Mouse (Mus musculus) hindbrain, embryonic 14.5 days (tissue): Measurements from ENCODE around the gene Epb41l1. TPM values are rescaled to one million over a fixed set of nuclear protein-coding genes. Genes with fewer than 3 reads are reported as not detected.

Source experiments
- ATAC-seq: fragments of 200-750 bp; cut with Nextera tagmentation; 2 replicates; pipeline ENCODE4 v1.8.0; 2017; ENCODE audit warnings: moderate number of reproducible peaks, mild to moderate bottlenecking, moderate TSS enrichment, moderate library complexity; ENCODE audit not compliant: low FRiP score
- DNase-seq: peaks from one replicate; pipeline ENCODE4 v3.0.0-alpha.2; 2015; ENCODE audit warnings: low spot score
- H3K27ac ChIP-seq: fragments of 300-500 bp; sonication (generic); 2 replicates; pipeline ENCODE4 v1.5.1; 2014; ENCODE audit warnings: mild to moderate bottlenecking, moderate library complexity
- H3K27me3 ChIP-seq: fragments of 300-500 bp; sonication (generic); 2 replicates; pipeline ENCODE4 v1.6.1; 2014; ENCODE audit warnings: mild to moderate bottlenecking, low read length, mixed read lengths; ENCODE audit not compliant: control insufficient read depth, insufficient read depth
- H3K36me3 ChIP-seq: fragments of 300-500 bp; sonication (generic); replicated peaks from 2 replicates; pipeline ENCODE4 v1.6.1; 2014; ENCODE audit not compliant: control insufficient read depth, insufficient read depth
- H3K4me1 ChIP-seq: fragments of 300-500 bp; sonication (generic); replicated peaks from 2 replicates; pipeline ENCODE4 v1.6.1; 2014; ENCODE audit warnings: antibody characterized with exemption, low read length, mixed read lengths; ENCODE audit not compliant: control insufficient read depth, insufficient read depth
- H3K4me2 ChIP-seq: fragments of 300-500 bp; sonication (generic); replicated peaks from 2 replicates; pipeline ENCODE4 v1.6.1; 2014; ENCODE audit warnings: mild to moderate bottlenecking, moderate library complexity
- H3K4me3 ChIP-seq: fragments of 300-500 bp; sonication (generic); replicated peaks from 2 replicates; pipeline ENCODE4 v1.5.1; 2014; ENCODE audit warnings: mild to moderate bottlenecking, low read length
- H3K9ac ChIP-seq: fragments of 300-500 bp; sonication (generic); 2 replicates; pipeline ENCODE4 v1.6.1; 2014
- H3K9me3 ChIP-seq: fragments of 300-500 bp; sonication (generic); 2 replicates; pipeline ENCODE4 v1.6.1; 2016; ENCODE audit warnings: low read length; ENCODE audit not compliant: control insufficient read depth
- WGBS: fragments of 180-500 bp; shearing (Covaris S2); extraction: QIAGEN DNeasy Blood & Tissue Kit; methylation state at CpG from one replicate; pipeline ENCODE4 v1.1.7; 2014; 5-methylcytosine and 5-hydroxymethylcytosine counted together
- microRNA-seq: library from miRNA; unstranded; fragments of <30 nt; microRNA quantifications from one replicate; pipeline ENCODE4, GENCODE M21; 2016
- polyA plus RNA-seq: library from polyadenylated mRNA; unstranded; fragments of >200 nt; fragmentation: Nextera tagmentation; extraction: Ambion mirVana; gene quantifications from 2 replicates; pipeline ENCODE4 v1.2.1, GENCODE M21; 2014

Gene Epb41l1
- polyA plus RNA-seq, 1 experiment from 2014 or later = 19.5 TPM

DNA sequence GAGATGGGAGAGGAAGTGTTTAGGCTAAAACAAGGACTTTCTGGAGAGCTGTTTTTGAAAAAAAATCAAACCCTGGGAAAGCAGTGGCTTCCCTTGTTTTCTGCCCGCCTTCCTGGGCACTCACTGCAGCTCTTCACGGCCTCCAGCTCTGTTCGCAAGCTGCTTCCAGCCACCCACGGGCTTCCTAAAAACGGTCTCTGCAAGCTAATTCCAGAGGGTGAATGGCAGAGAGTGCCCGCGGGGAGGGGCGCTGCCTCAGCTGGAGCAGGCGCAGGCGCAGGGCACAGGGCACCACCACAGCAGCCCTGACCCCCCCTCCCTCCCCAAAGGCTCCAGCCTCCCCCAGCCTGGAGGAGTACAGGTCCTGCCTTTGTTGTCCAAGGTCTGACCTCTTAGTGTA is 160.5 kb downstream of the Epb41l1 start:
- DNase-seq (no peak), ATAC-seq (no peak)
- H3K4me3 ChIP-seq = no peak overlapping the region
- H3K27me3 ChIP-seq = no peaks in the 10 kb centered on the region
- no peak overlapping the region for H3K4me2 ChIP-seq
- WGBS = 49% methylated on average over 10 of the region's 10 CpGs
- no peak overlapping the region for H3K27ac ChIP-seq
- H3K4me1 ChIP-seq = 0 out of 2 replicates have a peak, but pooled peaks cover 8% of the 10 kb centered on the region
- H3K9ac ChIP-seq = no peak overlapping the region
- no peaks in the 10 kb centered on the region for H3K9me3 ChIP-seq
- H3K36me3 ChIP-seq = no peaks in the 10 kb centered on the region

GRCm38 (mm10) chr2:156582887-156583286 is 162.2 kb downstream of the Epb41l1 start:
- DNase-seq (no peak), ATAC-seq (no peak)
- no peak overlapping the region for H3K27ac ChIP-seq
- H3K36me3 ChIP-seq = no peaks in the 10 kb centered on the region
- no peak overlapping the region for H3K4me3 ChIP-seq
- no peaks in the 10 kb centered on the region for H3K9me3 ChIP-seq
- no peaks in the 10 kb centered on the region for H3K27me3 ChIP-seq
- 0 out of 2 replicates have a peak, but pooled peaks cover 8% of the 10 kb centered on the region for H3K4me1 ChIP-seq
- H3K9ac ChIP-seq = no peak overlapping the region
- 91% methylated on average over 10 of the region's 10 CpGs for WGBS
- H3K4me2 ChIP-seq = no peak overlapping the region

GRCm38 (mm10) chr2:156584154-156584796 is 163.6 kb downstream of the Epb41l1 start:
- H3K36me3 ChIP-seq = no peaks in the 10 kb centered on the region
- no peaks in the 10 kb centered on the region for H3K9me3 ChIP-seq
- 0 out of 2 replicates have a peak, but pooled peaks cover 8% of the 10 kb centered on the region for H3K4me1 ChIP-seq
- H3K27ac ChIP-seq = no peak overlapping the region
- H3K27me3 ChIP-seq = no peaks in the 10 kb centered on the region
- no peak overlapping the region for H3K4me3 ChIP-seq
- DNase-seq (peak; percentile 29), ATAC-seq (peak; percentile 18; the same call in 1 of the 2 replicates)
- no peak overlapping the region for H3K9ac ChIP-seq
- peak overlapping the region; percentile 28; the same call in 1 of the 2 replicates for H3K4me2 ChIP-seq
- WGBS = 61% methylated on average over 11 of the region's 11 CpGs

- Histone ChIP-seq H3K4me1 (0 out of 2 replicates have a peak, but pooled peaks cover 8% of the 10 kb centered on the region), H3K9me3 (no peaks in the 10 kb centered on the region), H3K4me3 (no peak overlapping the region), H3K27ac (no peak overlapping the region), H3K9ac (no peak overlapping the region), H3K27me3 (no peaks in the 10 kb centered on the region), H3K36me3 (no peaks in the 10 kb centered on the region), H3K4me2 (peak overlapping the region; percentile 28)
- WGBS = 13% methylated on average over 14 of the region's 14 CpGs
- ATAC-seq (peak; percentile 64; the same call in 1 of the 2 replicates), DNase-seq (peak; percentile 31)
Measured at GRCm38 (mm10) chr2:156584797-156585471, 164.2 kb downstream of the Epb41l1 start.

GRCm38 (mm10) chr2:156589481-156589880 is 168.8 kb downstream of the Epb41l1 start:
- ATAC-seq (no peak), DNase-seq (no peak)
- no peak overlapping the region for H3K27ac ChIP-seq
- no peaks in the 10 kb centered on the region for H3K36me3 ChIP-seq
- H3K27me3 ChIP-seq = no peaks in the 10 kb centered on the region
- H3K4me3 ChIP-seq = no peak overlapping the region
- H3K4me1 ChIP-seq = 0 out of 2 replicates have a peak, but pooled peaks cover 8% of the 10 kb centered on the region
- no peaks in the 10 kb centered on the region for H3K9me3 ChIP-seq
- WGBS = 88% methylated on average over 9 of the region's 9 CpGs
- no peak overlapping the region for H3K9ac ChIP-seq
- no peak overlapping the region for H3K4me2 ChIP-seq

Small RNA genes within 50 kb of the gene (microRNA-seq; reads per million reads assigned to microRNA genes)
- gene Gm22758 = not detected

Other genes with a start within 250 kb of the Epb41l1 start
- gene Rbm39, start 240.7 kb upstream of the Epb41l1 start, polyA plus RNA-seq = 396 and 461 TPM in 2 replicates
- 107 and 117 TPM in 2 replicates for gene Phf20, start 224.4 kb upstream of the Epb41l1 start, polyA plus RNA-seq
- gene Cnbd2, start 108.6 kb upstream of the Epb41l1 start, polyA plus RNA-seq = 5.8 and 8.0 TPM in 2 replicates
- gene Scand1, start 108.2 kb upstream of the Epb41l1 start, polyA plus RNA-seq = 93.0 and 104 TPM in 2 replicates
- 53.5 and 55.0 TPM in 2 replicates for gene Aar2, start 126.7 kb downstream of the Epb41l1 start, polyA plus RNA-seq
- gene Dlgap4, start 192.8 kb downstream of the Epb41l1 start, polyA plus RNA-seq = 220 and 221 TPM in 2 replicates